Mouse (Mus musculus): ENCODE data around the gene Zfp334.

The Zfp334 gene

DNA sequence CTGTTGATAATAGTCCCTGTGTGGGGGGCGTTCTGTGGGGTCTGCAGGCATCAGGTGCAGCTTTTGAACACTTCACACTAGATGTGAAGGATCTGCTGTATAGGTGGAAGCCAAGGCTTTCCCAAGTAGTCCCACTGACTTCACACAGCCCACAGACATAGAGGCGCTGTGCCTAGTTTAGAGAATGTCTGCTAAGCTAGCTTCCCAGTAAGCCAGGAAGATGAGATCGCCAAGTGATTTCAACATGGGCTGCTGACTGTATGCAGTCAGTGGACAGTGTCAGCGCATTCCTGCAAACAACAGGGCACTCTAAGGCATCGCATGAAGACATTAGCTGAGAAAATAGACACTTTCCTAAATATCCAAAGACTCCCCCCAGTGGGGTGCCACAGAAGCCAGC lies 12.6 kb downstream of the Zfp334 start:
- no peak for DNase-seq (ENCODE audit: low spot score)

DNA sequence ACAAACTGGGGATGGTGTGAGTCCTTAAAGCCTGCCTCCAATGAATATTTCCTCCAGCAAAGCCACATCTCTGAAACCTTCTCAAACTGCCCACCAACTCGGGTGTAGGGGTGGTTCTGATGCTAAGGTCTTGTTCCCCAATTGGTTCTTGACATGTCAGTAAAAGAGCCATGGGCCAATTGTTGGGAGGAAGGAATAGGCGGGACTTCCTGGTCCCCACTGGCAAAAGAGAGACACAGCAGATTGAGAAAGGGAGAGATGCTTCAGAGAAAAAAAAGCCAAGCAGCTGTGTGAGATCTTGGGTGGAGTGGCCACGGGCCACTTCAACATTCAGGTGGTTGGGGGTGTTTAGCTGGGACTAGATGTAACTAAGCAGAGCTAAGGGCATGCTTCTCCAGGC lies 17.0 kb downstream of the Zfp334 start:
- no peak for DNase-seq (ENCODE audit: low spot score)

DNA sequence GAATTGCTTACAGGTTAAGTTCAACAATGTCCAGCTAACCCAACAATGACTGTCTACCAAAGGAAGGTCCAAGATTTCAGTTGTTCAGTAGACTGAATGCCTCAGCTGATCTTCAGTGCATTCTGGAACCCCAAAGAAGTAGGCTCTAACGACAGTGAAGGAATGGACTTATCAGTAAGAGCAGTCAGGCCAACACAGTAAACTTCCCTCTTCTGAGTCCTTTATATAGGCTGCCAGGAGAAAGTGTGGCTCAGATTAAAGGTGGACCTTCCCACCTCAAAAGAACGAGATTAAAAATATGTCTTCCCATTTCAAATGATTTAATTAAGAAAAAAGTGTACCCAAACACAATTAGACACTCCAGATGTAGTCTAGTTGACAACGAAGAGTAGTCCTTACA lies 17.7 kb downstream of the Zfp334 start:
- DNase-seq (ENCODE audit: low spot score), result no peak

DNA sequence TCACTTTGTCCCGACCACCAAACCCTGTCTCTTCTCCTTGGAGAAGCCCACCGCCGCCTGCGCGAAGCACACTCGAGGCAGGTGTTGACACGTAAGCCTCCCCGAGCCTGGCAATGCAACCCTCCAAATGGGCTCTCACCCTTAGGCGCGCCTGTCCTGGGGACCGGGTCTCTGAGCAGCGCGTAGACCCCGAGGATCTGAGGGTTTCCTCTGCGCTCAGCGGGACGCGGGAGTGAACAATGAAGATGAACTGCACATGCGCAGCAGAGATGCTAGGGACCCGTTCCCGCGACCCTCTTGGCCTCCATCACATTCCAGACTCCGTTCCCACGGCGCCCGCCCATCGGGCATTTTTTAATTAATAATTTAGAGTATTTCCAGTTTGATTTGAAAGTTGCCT lies 19.6 kb downstream of the Zfp334 start, which contains the start of gene Zfp663:
Gene Zfp663, minus strand, starts transcription at position 234 of the 400 bp plus-strand sequence.
- DNase-seq (ENCODE audit: low spot score), result no peak

DNA sequence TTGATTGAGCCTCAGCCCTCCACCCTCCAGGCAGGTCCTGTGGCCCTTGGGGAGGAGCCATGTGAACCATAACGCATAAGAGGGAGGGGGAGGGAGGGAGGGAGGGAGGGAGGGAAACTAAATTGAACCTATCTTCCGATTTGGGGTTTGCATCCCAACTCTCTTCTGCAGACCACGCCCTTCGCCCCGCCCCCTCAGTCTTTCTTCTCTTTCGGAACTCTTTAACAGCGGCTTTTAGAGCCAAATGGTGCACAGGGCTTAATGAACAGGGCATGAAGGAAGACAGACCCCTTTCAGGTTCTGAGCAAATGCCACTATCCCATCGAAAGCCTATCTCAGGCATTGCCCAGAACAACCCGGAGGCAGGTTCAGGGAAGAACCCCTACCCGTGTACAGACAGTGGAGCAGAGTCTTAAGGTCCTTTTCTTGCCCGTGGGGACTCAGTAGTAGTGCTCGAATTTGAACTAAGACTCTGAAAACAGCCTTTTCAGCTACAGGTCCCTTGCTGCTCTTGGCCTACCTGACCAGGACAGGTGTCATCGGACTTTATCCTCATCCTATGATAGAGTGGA lies 20.1 kb downstream of the Zfp334 start:
- DNase-seq (ENCODE audit: low spot score), result no peak

DNA sequence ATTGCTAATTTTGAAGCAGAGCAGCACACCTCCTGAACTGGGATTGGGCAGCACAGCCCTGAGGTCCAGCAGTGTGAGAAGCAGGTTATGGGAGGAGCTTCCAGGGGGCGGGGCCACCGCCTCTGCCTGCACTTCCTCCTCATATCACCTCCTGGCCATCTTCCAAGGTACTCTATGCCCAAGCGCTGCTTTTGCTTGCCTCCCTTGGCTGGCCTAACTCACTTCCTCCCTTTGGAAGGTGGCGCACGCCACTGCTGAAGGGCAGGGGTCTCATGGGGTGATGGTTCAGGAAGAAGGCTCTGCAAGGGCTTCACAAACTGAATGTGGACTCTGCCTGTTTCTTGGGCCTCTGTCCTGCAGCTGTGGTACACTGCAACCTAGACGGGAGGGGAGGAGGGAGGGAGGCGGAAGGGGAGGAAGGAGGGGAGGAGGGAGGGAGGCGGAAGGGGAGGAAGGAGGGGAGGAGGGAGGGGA lies 21.0 kb downstream of the Zfp334 start:
- DNase-seq (ENCODE audit: low spot score), result peak; percentile 65

DNA sequence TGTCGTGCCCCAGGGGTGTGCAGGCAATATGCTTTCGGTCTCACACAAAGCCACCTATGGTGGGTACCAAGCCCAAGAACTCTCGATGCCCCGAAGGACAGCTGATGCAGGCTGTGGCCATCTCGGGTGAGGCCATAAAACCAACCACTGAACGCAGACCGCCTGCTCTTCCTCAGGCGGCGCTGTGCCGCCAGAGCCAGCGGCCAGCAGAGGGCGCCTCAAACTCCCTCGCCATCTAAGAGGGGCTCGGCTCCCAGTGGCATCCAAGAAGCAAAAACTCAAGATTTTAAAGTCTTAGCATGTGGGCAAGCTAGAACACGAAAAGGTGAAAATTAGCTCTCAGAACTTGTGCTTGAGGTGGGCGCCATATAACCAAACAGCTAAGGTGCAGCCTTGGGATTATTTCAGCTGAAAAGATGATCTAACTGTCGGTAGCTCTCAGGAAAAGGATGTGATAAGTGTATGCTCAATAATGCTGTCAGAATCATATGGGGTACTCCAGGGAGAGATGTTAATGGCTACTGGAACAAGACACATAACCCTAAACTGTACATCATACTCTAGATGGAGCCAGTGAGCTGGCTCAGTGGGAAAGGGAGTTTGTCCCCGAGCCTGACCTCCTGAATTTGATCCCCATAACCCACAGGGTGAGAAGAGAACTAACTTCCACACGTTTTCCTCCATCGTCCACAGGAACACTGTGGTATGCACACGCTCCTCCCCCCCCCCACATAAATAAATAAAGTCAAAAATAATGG lies 23.5 kb downstream of the Zfp334 start:
- peak; percentile 51 for DNase-seq (ENCODE audit: low spot score)

DNA sequence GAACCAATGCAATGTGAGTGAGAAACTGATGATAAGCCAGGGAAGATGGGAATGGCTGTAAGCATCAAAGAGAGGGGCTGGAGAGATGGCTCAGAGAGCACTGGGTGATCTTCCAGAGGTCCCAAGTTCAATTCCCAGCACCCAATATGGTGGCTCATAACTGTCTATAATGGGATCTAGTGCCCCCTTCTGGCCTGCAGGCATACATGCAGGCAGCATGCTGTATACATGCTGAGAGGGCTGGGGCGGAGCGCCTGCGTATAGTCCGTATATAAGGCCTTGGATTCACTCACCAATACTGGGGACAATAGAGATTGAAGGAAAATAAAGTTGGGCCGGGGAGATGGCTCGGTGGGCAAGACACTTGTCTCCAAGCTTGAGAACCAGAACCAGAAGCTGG lies 24.8 kb downstream of the Zfp334 start:
- DNase-seq (ENCODE audit: low spot score), result no peak

DNA sequence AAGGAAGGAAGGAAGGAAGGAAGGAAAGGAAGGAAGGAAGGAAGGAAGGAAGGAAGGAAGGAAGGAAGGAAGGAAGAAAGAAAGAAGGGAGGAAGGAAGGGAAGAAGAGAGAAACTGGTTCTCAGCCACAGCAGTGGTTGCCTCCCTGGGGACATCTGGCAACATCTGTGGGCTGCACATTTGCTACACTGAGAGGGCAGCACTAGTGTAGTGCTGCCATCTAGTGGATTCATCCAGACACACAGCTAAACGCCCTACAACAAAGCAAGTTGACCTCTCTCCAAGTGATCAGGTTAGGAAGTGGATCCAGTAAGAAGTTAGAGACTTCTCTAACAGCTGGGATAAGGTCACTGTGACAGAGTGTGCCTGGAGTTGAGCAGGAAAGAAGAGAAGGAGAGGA lies 27.2 kb downstream of the Zfp334 start:
- DNase-seq (ENCODE audit: low spot score), result peak; percentile 38

DNA sequence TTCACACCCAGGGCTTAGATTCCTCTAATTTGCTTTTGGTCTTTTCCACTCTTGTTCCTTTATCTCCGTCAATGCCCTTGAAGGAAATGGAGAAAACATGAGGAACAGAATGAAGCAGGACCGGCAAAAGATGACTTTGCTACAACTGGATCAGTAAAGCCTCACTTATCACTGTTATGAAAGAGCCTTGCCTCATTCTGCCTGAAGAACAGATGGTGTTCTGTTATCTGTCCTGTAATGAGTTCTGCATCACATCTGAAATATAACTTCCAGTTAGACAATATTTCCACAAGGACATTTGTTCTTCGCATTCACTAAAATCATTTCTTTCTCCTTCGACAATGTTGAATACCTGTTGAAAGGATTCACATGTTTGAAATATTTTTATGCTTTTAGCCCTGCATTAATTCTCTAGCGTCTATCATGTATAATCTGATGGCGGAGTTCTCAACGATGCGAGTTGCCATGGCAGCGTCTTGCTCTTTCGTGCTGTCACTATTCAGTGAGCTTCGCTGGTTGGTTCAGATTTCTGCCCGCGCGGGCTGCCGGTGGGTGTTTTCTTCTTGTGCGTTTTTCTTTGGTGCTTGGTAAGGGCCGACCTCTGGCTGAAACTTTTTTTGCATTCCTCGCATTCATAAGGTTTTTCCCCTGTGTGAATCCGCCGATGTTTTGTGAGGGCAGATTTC lies 36.1 kb downstream of the Zfp334 start:
- no peak for DNase-seq (ENCODE audit: low spot score)

DNA sequence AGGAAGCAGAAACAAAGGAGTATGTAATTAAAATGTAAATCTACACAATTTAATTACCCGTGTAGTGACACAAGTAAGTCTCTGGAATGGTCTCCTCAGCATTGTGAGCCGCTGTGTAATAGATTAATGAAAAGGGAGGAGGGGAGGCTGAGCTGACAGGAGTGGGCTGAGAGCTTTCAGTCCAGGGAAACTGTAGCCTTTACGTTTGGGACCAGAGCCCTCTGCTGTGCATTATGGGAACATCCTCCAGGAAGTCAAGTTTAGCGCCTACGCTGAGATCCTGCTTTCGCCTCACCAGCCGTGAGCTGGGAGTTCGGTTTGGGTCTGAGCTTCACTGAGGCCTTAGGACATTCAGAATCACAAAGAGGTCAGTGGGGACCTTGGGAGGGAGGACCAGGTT lies 38.6 kb downstream of the Zfp334 start:
- DNase-seq (ENCODE audit: low spot score), result no peak

DNA sequence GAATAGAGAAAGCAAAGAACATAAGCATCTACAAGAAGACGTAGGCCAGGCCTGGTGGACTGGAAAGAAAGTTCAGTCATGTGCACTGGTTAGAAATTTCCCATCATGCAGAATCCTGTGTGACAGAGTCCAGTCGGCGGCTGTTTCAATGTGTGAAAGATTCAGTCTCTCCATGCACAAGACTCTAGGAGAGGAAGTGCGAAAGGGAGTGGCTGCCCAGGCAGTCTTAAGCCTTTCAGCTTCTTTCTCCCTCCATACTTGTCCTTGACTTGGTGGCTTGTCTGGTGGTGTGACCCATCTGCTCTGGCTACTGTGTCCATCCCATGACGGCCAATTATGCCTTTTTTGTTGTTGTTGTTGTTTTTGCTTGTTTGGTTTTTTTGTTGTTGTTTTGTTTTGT lies 41.9 kb downstream of the Zfp334 start:
- DNase-seq (ENCODE audit: low spot score), result no peak

DNA sequence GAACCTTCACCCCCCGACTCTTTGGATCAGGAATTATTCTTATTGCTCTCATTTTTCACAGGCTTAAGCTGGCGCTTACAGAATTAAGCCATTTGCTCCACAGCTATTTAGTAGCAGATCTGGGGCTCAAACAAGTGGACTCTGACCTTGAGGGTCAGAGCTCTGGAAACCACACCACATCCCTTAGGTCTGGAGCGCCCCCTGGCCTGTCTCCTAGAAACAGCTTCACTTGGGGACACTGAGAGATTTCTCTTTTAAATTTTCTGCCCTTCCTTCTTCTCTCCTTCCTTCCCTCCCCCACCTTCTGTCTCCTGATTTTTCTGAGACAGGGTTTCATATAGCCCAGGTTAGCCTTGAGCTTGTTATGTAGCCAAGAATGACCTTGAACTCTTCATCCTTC lies 50.9 kb downstream of the Zfp334 start:
- no peak for DNase-seq (ENCODE audit: low spot score)

DNA sequence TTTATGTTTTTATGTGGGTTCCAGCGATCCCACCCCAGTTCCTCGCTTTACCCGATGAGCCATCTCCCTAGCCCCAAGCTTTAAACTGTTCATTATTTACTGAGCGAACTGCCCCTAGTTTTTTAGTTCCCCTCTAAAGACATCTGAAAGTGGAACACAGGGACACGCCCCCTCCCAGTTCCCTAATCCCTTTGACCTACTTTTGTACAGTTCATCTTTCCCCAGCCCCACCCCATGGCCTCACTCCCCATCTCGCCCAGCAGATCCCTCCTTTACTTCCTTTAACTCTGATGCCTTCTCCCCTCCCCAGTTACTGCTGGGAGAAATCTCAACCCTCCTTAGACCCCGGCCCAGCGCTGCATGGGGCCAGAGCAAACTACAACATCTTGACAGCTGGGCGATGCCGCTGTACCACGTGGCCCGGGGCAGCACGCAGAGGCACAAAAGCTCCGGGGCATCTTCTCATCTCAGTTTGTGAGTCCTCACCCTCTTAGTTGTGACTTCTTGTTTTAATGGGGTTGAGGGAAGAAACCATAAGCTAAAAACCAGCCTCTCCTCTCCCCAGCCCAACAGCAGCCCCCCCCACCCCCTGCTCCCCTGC lies 55.3 kb downstream of the Zfp334 start:
- no peak for DNase-seq (ENCODE audit: low spot score)

DNA sequence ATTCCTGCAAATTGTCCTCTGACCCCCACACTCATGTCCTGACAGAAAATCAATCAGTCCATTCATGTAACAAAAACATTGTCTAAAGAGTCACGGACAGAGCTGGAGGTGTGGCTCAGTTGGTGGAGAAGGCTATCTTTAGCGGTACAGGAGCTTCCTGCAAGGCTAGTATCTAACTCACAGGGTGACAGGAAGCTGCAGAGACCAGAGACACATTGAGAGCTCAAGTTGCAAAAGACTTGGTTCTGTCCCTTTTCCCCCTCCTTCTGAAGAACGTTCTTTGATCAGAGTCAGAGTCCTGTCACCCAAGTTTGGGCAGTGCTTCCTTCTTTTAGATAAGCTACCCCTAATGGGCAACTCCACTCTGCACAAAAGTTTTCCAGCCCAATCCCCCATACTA lies 58.4 kb downstream of the Zfp334 start:
- DNase-seq (ENCODE audit: low spot score), result no peak

DNA sequence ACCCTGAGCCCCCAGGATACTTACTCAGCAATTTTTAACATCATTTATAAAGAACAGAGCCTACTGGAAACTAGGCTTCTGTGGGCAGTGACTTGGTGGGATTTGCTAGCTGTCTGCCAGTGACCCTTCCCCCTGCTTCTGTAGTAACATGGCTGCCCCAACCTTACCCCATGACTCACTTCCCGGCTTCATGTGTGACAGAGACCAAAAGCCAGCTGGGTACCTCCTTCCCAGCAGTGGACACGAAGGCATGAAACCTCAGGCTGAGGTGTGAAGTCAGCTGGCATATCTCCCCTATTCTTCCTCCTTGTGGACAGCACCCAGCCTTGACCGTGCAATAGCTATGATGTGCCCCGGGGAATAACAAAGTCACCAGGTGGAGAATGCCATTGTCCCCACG lies 59.3 kb downstream of the Zfp334 start:
- no peak for DNase-seq (ENCODE audit: low spot score)

DNA sequence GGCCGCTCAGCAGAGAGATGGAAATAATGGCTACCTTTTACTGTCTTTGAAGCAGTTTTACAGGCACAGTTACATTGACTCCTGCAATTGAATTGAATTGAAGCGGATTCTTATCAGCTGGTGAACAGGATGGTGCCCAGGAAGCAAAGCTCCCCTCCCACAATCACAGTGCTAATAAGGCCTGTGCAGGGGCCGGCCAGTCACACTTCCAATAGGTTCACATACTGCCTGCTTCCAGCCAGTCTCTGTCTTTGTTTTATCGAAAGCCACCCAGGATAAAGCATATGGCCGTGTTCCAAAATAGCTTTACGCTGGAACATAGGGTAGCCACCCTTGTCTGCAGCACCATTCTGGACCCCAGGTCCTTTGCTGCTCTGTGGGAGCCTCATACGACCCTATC lies 60.7 kb downstream of the Zfp334 start:
- no peak for DNase-seq (ENCODE audit: low spot score)

DNA sequence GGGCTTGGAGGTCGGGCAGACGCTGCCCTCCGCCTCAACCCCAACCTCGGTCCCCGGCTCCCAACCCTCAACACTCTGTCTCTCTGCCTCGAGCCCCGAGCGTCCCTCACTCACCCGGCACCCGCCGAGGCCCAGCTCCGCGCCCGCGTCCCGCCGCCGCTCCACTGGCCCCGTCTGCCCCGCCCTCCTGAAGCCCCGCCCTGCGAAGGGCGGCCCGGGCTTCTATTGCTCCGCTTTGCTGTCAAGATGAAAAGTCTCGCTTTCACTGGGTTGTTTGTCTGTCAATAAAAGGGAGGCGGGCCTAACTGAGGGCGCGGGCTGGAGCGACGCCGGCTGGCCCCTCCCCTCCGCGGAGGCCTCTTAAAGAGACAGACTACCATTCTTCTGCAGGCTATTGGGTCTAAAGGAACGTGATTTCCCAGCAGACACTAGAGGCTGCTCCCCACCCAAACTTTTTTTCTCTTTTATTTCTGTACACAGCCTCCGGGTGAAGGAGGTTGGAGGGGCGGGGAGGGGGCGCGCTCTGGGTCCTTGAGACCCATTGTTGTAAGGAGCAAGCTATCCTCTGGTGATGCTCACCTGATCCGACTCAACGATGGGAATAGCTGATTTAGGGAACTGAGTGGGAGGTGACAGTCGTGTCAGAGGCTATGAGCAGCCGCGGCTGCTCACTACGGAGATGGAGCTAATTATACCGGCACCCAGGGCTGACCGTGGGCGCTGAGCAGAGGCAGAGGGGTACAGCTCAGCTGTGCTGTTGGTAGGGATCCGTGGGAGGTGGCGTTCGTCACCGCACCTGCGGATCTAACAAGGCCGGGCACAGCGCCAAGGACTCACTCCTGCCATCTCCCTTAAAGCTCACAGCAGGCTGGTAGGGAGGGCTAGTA lies 61.5 kb downstream of the Zfp334 start, which contains the start of gene Elmo2:
Gene Elmo2, minus strand, starts transcription at position 176 of the 887 bp plus-strand sequence.
- peak; percentile 93 for DNase-seq (ENCODE audit: low spot score)

DNA sequence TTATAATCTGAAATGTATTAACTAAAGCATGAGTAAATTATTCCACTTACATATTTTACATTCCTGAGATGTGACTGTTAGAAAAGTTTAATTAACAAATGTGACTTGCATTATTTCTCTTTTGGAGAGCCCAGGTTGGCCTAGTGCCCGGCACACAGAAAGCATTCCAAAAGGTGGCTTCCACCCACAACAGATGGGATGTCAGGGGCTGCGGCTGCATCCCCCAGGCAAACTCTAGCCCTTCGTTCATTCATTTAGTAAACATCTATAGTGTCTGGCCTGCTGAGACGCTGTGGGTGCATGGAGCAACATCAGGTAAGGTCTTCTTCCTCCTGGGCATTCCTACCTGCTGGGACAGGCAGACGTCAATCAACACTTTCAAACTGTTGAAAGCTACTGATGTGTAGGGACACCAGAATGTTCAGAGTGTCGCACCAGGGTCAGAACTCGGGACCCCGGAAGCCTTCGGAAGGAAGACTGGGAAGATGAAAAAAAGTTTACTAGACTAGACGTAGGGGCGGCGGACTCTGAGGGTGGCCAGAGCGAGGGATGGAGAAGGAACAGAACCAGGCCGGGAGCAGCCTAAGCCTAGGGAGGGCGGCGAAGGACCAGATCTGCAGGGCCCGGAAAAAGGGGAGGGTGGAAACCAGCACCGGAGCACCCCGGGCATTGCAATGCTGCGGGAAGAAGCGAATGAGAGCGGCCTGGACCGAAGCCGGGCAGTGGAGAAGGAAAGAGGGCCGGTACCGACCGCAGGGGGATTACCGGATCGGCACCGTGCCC lies 62.3 kb downstream of the Zfp334 start:
- DNase-seq (ENCODE audit: low spot score), result no peak
